Mouse (Mus musculus) heart, adult 2 months (tissue): ENCODE results near the gene Fhl2. TPM values are rescaled to one million over a fixed set of nuclear protein-coding genes. Genes with fewer than 3 reads are reported as not detected.

Experiments used
- DNase-seq, 2 experiments: peaks; one replicate each; pipeline ENCODE4 v3.0.0; 2021
- H3K27ac ChIP-seq: fragments of 200-600 bp; 2 replicates; pipeline ENCODE4 v1.8.1; 2022
- H3K27me3 ChIP-seq: fragments of 200-500 bp; 2 replicates; pipeline ENCODE4 v1.6.1; 2012; ENCODE audit warnings: mild to moderate bottlenecking, low read length, inconsistent platforms, mixed read lengths; ENCODE audit not compliant: control insufficient read depth, insufficient read depth
- H3K36me3 ChIP-seq: fragments of 200-500 bp; 2 replicates; pipeline ENCODE4 v1.6.1; 2012; ENCODE audit warnings: low read length, inconsistent platforms; ENCODE audit not compliant: control insufficient read depth, insufficient read depth
- H3K4me1 ChIP-seq: fragments of 200-500 bp; 2 replicates; pipeline ENCODE4 v1.6.1; 2011; ENCODE audit warnings: low read length; ENCODE audit not compliant: control insufficient read depth, insufficient read depth
- H3K4me3 ChIP-seq: fragments of 200-600 bp; 2 replicates; pipeline ENCODE4 v1.8.1; 2022
- H3K79me2 ChIP-seq: fragments of 200-500 bp; replicated peaks from 2 replicates; pipeline ENCODE4 v1.6.1; 2012; ENCODE audit warnings: mild to moderate bottlenecking, inconsistent platforms, low read length, moderate library complexity, mixed read lengths; ENCODE audit not compliant: control insufficient read depth, insufficient read depth
- H3K9ac ChIP-seq: fragments of 200-500 bp; 2 replicates; pipeline ENCODE4 v1.6.1; 2012; ENCODE audit warnings: low read depth, mild to moderate bottlenecking, control low read depth, inconsistent platforms, low read length, mixed read lengths
- CTCF ChIP-seq: fragments of 200-600 bp; IDR thresholded peaks from 2 replicates; pipeline ENCODE4 v1.8.1; 2022; ENCODE audit warnings: antibody characterized with exemption, mild to moderate bottlenecking, moderate library complexity
- EP300 ChIP-seq: fragments of 200-500 bp; IDR thresholded peaks from 2 replicates; pipeline ENCODE4 v1.6.1; 2011; ENCODE audit warnings: low read depth, low read length, control low read depth; ENCODE audit not compliant: insufficient read depth
- POLR2A ChIP-seq: fragments of 200-500 bp; IDR thresholded peaks from 2 replicates; pipeline ENCODE4 v1.6.1; 2011; ENCODE audit warnings: mild to moderate bottlenecking, low read depth, low read length, control low read depth; ENCODE audit not compliant: insufficient read depth
- WGBS: fragments of 180-500 bp; shearing (Covaris S2); methylation state at CpG from one replicate; pipeline ENCODE4 v1.1.7; 2018; 5-methylcytosine and 5-hydroxymethylcytosine counted together
- intact Hi-C: fragments of 180-260 bp; cut with DNase I; formaldehyde crosslinking; loops from one replicate; pipeline ENCODE4 v1.15.1; 2025
- polyA plus RNA-seq: library from polyadenylated mRNA; depleted of rRNA; stranded (reverse); fragments of >200 nt; gene quantifications from 2 replicates; pipeline ENCODE4 v1.2.3, GENCODE M21; 2012
- total RNA-seq, 2 experiments: library from RNA; stranded (reverse); gene quantifications; 2 replicates each; pipeline ENCODE4 v1.2.3; 2021

The Fhl2 gene
- total and polyA plus RNA-seq, 3 experiments: 1,721 to 1,853 (median 1,764) TPM

- no peaks in the 10 kb centered on the region for H3K79me2 ChIP-seq
- H3K4me3 ChIP-seq: no peak overlapping the region
- H3K36me3 ChIP-seq: peaks cover 32% of the 10 kb centered on the region
- H3K27me3 ChIP-seq: no peaks in the 10 kb centered on the region
- intact Hi-C loops: no loop called here
- WGBS: 33% methylated on average over 7 of the region's 7 CpGs
- TF ChIP-seq EP300 (peak; percentile 76), POLR2A (no peak), CTCF (no peak)
- peak overlapping the region; percentile 49 for H3K27ac ChIP-seq
- no peak overlapping the region for H3K9ac ChIP-seq
- no peak for DNase-seq
- peaks cover 9% of the 10 kb centered on the region for H3K4me1 ChIP-seq
Observed at GRCm38 (mm10) chr1:43168618-43169017, 28.2 kb downstream of the Fhl2 start.

DNA sequence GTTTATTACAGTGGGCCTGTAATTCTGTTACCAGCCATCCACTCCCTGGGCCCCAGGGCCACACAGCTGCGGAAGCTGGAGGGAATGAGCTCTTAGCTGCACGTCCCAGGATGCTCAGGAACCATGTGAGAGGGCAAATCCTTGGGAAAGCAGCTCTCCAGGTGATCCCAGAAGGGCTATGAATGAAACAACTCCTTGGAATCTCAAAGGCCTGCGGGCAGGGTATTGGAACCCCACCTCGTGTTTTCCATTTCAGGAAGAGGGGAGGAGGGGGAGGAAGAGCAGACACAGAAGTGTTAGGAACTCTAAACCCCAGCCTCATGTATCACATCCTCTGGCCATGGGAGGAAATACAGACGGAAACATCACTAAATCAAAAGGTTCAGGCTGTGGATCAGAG, 28.8 kb downstream of the Fhl2 start:
- WGBS: 19% methylated on average over 5 of the region's 5 CpGs
- Histone ChIP-seq H3K9ac (no peak overlapping the region), H3K27ac (peak overlapping the region; percentile 49), H3K4me3 (no peak overlapping the region), H3K4me1 (peaks cover 8% of the 10 kb centered on the region), H3K27me3 (no peaks in the 10 kb centered on the region), H3K36me3 (peaks cover 28% of the 10 kb centered on the region), H3K79me2 (no peaks in the 10 kb centered on the region)
- DNase-seq: no peak
- intact Hi-C loops: no loop called here
- 0 out of 2 replicates have a peak, but pooled peaks have one; percentile 13 for TF ChIP-seq POLR2A
- no peak for TF ChIP-seq CTCF
- TF ChIP-seq EP300: 0 out of 2 replicates have a peak, but pooled peaks have one; percentile 40

DNA sequence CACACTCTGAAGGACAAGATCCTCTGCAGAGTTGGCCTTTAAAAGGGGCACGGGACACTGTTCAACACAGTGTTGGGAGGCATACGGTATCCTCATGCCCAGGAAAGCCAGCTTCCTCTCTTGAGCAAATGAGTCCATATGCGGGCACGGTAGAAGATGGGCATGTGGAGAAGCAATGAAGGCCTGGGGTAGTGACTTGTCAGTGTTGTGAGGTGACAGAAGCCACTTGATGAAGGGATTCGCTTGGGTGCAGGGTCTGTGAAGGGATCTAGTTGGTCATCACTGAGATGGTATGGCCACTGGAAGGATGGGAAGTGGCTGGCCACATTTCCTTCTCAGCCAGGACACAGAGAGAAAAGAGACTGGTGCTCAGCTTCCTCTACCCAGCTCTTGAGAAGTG, 32.2 kb downstream of the Fhl2 start:
- no peaks in the 10 kb centered on the region for H3K79me2 ChIP-seq
- H3K4me3 ChIP-seq: no peak overlapping the region
- 67% methylated on average over 5 of the region's 5 CpGs for WGBS
- H3K9ac ChIP-seq: no peak overlapping the region
- H3K27ac ChIP-seq: peak overlapping the region; percentile 76; the same call in 1 of the 2 replicates
- peaks cover 10% of the 10 kb centered on the region for H3K4me1 ChIP-seq
- H3K27me3 ChIP-seq: no peaks in the 10 kb centered on the region
- TF ChIP-seq POLR2A (no peak; the same call in 1 of the 2 replicates), EP300 (peak; percentile 88)
- intact Hi-C loops: no loop called here
- no peak for DNase-seq
- peaks cover 30% of the 10 kb centered on the region for H3K36me3 ChIP-seq

- H3K79me2 ChIP-seq: no peaks in the 10 kb centered on the region
- H3K27me3 ChIP-seq: no peaks in the 10 kb centered on the region
- H3K36me3 ChIP-seq: peaks cover 33% of the 10 kb centered on the region
- TF ChIP-seq CTCF (no peak), EP300 (peak; percentile 86), POLR2A (peak; percentile 46)
- H3K27ac ChIP-seq: peak overlapping the region; percentile 76
- peak overlapping the region; percentile 69 for H3K9ac ChIP-seq
- peak; percentile 73 to 80 for DNase-seq
- H3K4me3 ChIP-seq: peak overlapping the region; percentile 63
- peaks cover 10% of the 10 kb centered on the region for H3K4me1 ChIP-seq
- WGBS: 3% methylated on average over 61 of the region's 61 CpGs
- intact Hi-C loops: no loop called here
Observed at GRCm38 (mm10) chr1:43163467-43164418, 33.0 kb downstream of the Fhl2 start.

- Histone ChIP-seq H3K27me3 (no peaks in the 10 kb centered on the region), H3K79me2 (no peaks in the 10 kb centered on the region), H3K4me3 (peak overlapping the region; percentile 63), H3K27ac (peak overlapping the region; percentile 76), H3K4me1 (peaks cover 8% of the 10 kb centered on the region), H3K36me3 (peaks cover 40% of the 10 kb centered on the region), H3K9ac (peak overlapping the region; percentile 69; the same call in 1 of the 2 replicates)
- intact Hi-C loops: no loop called here
- no peak for TF ChIP-seq POLR2A
- TF ChIP-seq CTCF: no peak
- TF ChIP-seq EP300: no peak; the same call in 1 of the 2 replicates
- no peak for DNase-seq
- 2% methylated on average over 6 of the region's 6 CpGs for WGBS
Observed at GRCm38 (mm10) chr1:43163084-43163466, 33.7 kb downstream of the Fhl2 start.

DNA sequence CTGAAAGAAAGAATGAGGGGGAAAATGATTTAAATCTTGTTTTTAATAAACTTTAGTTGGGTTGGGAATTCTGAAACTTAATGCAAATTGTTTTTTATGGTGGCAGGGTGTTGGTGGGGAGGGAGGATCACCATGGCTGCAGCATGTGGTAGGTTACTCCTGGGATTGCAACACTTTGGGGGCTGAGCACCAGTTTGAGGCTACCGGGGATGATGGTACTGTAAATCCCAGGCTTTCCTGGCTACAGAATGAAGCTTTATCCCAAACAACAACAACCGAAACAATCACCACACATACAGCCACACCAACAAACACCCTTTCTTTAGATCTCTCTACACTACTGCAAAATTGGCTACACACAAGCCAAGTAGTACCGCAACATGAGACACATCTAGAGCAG, 34.4 kb downstream of the Fhl2 start:
- Histone ChIP-seq H3K36me3 (peaks cover 43% of the 10 kb centered on the region), H3K4me1 (peaks cover 8% of the 10 kb centered on the region), H3K27ac (peak overlapping the region; percentile 9; the same call in 1 of the 2 replicates), H3K9ac (no peak overlapping the region), H3K4me3 (no peak overlapping the region), H3K79me2 (no peaks in the 10 kb centered on the region), H3K27me3 (no peaks in the 10 kb centered on the region)
- 71% methylated on average over 3 of the region's 3 CpGs for WGBS
- TF ChIP-seq EP300: peak; percentile 38; the same call in 1 of the 2 replicates
- TF ChIP-seq POLR2A: no peak
- no peak for DNase-seq
- intact Hi-C loops: no loop called here
